Mouse (Mus musculus): ENCODE results near the gene Usp20.
A peak's percentile ranks its signal among the peaks of the same experiment; 100 is the strongest.

Usp20 gene

DNA sequence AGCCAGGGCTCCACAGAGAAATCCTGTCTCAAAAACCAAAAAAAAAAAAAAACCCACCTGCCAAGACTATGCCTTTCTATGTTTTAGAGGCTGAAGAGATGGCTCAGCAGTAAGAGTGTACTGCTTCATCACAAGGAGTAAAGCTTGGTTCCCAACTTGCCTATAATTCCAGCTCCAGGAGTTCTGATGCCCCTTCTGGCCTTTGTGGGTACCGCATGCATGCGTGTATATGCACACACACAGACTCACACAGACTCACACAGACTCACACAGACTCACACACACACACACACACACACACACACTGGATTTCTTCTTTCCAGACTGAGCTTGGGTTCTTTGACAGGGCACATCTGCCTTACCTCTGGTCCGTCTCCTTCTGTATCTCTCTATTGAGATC is 58.0 kb downstream of the Usp20 start:
- peak; percentile 58 for DNase-seq (ENCODE audit: low read depth, low spot score)

DNA sequence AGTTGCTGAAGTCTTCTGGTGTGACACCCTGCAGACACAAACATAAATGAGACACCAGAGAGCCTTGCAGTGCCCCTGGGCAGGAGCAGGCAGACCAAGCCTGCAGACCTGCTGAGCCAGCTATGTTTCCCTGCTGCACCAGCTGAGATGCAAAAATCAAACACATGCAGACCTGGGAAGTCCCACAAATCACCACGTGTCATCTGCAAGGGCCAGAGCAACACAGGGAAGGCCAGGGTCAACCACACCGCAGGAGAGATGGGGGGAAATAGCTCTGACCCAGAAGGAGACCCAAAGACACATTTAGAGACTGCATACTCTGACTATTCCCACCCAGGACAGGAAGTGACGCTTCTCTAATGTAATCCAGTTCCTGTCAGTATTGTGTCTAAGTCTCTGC is 58.4 kb downstream of the Usp20 start:
- DNase-seq (ENCODE audit: low read depth, low spot score), result no peak

DNA sequence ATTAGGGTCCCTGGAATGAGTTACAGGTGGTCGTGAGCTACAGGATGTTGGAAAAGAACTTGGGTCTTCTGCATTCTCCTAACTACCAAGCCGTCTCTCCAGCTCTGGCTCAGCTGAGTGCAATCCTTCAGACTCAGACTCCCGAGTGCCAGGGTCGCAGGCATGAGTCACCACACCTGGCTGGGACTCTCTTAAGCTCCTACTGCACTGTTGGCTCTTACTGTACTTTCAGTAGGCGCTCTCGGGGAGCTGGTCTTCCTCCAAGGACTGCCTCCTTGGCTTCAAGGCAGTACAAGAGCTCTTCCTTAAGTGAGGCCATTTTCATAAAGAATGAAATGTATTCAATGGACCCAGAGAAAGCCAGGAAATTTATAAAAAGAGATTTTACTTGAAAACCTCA is 59.3 kb downstream of the Usp20 start:
- no peak for DNase-seq (ENCODE audit: low read depth, low spot score)

DNA sequence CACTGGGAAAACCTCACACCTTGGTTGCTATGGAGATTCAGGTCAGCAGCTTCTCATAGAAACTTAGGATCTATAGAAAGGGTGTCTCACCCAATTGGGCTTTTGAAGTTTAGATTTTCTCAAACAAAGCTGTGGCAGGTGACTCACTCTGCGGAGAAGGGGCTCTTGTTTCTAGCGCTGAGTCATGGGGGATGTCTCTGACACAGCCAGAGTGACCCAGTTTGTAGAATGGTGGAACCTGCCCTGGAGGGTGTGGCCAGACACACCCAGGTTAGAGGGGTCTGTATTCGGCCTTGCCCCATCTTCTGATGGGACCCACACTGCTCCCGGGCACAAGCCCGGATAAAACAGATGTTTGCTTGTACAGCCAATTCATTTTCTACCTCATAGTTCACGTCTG is 60.8 kb downstream of the Usp20 start:
- DNase-seq (ENCODE audit: low read depth, low spot score), result peak; percentile 80

DNA sequence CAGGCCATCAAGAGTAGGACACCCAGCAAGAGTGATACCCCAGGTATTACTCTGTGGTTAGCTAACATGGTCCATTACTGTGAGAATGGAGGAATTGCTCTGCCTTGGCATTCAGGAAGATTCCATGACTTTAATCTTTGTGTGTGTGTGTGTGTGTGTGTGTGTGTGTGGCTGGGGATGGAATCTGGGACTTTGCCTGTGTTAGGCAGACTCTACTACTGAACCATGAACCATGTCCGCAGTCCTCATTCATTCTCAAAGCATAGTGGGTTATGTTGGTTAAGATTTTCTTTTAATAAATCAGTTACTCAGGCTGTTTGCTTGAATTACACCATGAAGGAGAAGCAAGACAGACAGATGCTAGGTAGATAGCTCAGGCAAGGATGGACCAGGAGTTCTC is 61.8 kb downstream of the Usp20 start:
- no peak for DNase-seq (ENCODE audit: low read depth, low spot score)

DNA sequence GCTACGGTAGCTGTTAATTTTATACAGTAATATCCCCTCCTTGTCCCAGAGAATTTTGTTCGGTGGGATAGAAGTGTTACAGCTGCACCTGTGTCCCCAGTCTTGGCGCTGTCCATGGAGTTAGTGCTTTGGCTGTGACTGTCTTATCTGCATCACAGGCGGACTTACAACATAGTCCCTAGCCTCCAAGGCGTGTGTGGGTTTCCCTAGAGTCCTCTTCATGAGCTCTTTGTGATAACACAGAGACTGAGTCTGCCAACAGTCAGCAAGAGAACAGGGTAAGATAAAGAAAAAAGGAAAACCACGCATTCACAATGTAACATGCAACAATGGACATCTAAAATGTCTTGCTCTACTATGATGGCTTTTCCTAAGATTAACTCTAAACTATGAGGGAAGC is 66.0 kb downstream of the Usp20 start:
- no peak for DNase-seq (ENCODE audit: low read depth, low spot score)

DNA sequence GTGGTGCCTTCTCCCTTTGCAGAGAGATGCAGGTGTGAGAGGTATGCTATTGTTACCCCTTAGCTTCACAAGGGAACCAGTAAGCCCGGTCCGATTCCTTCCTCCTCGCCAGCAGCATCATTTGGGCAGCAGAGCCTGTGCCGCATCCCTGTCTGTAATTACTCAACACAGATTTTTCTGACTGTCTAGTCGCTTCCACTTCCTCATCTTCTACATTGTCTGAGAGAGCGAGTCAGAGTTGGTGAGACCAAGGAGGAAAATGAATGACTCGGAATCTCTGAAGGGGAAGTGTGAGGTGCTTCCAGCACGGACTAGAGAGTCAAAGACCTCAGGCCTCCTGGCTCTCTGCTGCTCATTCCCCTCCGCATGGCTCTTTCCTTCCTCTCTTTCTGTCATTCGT is 70.4 kb downstream of the Usp20 start:
- no peak for DNase-seq (ENCODE audit: low read depth, low spot score)

DNA sequence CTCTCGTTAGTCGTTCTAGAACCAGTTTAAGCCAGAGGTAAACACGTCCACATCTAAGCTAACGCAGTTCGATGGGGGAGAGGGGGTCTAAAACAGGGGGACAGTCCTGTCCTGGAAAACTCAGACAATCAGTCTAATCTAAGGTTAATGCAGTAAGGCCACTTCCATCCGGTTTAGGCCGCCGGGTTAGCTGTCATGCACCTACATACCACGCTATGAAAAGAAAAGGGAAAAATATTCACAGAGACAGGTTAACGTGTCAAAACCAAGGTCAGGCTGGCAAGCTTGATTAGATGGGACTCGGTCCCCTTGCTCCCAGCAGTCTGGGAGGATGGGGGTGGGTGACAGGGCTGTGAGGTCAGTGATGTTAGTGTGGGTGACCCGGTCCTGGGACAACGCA is 71.3 kb downstream of the Usp20 start:
- DNase-seq (ENCODE audit: low read depth, low spot score), result no peak

DNA sequence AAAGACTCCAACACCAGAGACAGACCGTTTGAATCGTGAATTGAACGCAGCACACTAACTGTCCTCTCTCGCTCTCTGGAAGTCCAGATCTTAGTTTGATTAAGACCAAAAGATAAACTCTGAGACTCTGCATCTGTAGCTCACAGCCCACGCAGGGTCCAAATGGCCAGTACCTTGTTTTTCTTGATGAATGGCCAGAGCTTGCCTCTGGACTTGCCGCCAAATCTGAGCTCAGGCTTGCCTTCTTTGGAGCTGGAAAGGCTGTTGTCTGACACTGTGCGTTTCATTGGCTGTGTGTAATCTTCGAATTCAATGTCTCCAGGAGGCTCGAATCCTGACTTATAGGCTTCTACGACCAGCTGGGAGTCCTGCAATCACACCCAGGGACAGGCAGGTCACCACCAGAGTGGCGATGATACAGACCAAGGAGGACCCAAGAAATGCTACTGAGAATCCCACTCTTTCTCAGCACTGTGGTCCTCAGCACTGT is 71.8 kb downstream of the Usp20 start:
- no peak for DNase-seq (ENCODE audit: low read depth, low spot score)

DNA sequence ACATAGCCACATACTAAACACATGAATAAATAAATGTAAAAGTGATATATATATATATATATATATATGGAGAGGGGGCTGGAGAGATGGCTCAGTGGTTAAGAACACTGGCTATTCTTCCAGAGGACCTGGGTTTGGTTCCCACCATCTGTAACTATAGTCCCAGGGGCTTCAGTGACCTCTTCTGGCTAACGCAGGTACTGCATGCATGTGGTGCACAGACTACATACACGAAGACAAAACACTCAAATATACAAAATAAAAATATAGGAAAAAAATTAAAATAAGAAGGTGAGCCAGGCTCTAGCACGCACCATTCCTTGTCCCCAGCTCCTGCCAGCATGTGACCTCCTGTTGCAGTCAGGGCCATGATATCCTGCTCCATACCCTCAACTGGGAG is 74.0 kb downstream of the Usp20 start:
- DNase-seq (ENCODE audit: low read depth, low spot score), result peak; percentile 75

DNA sequence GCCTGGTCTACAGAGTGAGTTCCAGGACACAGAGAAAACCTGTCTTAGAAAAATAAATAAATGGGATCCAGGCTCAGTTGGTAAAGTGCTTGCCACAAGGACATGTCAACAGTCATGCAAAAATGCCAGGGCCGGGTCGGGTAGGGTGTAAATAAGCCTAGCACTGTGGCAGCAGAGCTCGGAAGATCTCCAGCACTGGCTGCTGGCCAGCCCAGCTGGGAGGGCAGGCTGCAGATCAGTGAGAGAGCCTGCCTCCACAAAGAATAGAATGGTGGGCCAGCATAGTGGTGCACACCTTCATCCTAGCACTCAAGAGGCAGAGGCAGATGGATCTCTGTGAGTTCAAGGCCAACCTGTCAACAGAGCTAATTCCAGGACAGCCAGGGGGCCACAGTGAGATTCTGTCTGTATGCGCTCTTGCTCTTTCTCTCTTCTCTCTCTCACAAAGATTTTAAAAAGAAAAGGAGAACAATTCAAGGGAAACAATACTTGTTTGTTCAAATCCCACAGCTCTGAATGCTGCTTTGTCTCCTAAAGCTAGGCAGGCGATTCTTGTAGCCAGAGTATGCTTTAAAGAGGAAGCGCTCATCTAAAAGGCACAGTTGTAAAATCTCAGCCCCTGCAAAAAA is 75.6 kb downstream of the Usp20 start:
- DNase-seq (ENCODE audit: low read depth, low spot score), result peak; percentile 78

DNA sequence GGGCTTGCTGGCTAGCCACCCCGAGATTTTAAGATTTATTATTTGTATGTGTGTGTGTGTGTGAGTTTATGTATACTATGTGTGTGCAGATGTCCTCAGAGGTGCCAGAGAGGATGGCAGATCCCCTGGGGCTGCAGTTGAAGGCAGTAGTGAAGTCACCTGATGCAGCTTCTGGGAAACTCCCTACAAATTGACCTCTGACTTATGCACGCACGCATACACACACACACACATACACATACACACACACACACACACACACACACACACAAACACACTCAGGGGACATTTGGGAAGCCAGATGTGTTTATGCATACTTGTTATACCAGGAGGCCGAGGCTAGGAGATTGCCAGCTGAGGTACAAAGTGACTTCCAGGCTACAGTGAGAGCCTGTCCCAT is 76.4 kb downstream of the Usp20 start:
- no peak for DNase-seq (ENCODE audit: low read depth, low spot score)

DNA sequence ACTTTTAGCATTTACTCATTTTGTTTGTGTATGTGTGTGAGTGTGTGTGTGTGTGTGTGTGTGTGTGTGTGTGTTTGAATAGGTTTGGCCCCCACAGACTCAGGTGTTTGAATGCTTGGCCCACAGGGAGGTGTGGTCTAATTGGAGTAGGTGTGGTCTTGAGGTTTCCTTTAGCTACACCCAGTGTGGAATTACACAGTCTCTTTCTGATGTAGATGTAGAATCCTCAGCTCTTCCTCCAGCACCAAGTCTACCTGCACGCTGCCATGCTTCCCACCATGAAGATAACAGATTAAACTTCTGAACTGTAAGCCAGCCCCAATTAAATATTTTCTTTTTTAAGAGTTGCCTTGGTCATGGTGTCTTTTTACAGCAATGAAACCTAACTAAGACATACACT is 78.2 kb downstream of the Usp20 start:
- DNase-seq (ENCODE audit: low read depth, low spot score), result peak; percentile 98

DNA sequence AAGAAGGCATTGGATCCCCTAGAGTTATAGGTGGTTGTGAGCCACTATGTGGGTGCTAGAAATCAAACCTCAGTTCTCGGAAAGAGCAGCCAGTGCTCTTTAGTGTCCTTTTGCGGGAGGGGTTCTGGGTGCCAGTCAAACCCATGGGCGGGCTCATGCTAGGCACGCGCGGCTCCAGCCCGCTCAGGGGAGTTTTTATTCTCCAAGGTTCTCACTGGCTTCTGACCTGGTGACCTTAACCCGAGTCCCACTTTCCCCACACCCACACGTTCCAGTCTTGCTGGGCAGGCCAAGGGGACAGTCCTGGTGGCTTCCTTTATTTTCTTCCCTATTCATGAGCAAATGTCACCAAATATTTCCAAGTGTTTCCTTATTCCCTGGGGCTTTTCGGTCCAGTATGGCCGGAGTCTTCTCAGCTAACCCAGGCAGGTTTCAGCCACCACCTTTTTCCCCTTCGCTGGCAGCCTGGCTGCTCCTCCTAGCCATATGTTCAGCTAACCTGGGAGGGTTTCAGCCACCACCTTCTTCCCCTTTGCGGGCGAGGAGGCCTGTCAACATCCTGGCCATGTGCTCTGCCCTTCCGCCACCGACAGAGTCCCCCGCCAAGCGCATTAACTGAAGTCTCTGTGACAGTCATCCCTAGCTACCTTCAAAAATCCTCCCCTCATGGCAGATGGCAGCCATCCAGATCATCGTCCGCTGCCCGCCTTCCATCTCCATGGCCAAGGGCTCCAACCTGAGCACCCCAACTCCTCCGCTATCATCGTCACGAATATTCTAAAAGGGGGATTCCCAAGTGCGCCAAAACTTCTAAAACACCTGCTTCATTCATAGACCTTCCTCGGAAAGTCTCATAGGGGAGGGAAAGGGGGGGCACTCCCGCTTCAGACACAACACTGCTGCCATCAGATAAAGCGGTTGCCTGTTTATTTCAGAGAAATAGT is 79.0 kb downstream of the Usp20 start:
- peak; percentile 72 for DNase-seq (ENCODE audit: low read depth, low spot score)

DNA sequence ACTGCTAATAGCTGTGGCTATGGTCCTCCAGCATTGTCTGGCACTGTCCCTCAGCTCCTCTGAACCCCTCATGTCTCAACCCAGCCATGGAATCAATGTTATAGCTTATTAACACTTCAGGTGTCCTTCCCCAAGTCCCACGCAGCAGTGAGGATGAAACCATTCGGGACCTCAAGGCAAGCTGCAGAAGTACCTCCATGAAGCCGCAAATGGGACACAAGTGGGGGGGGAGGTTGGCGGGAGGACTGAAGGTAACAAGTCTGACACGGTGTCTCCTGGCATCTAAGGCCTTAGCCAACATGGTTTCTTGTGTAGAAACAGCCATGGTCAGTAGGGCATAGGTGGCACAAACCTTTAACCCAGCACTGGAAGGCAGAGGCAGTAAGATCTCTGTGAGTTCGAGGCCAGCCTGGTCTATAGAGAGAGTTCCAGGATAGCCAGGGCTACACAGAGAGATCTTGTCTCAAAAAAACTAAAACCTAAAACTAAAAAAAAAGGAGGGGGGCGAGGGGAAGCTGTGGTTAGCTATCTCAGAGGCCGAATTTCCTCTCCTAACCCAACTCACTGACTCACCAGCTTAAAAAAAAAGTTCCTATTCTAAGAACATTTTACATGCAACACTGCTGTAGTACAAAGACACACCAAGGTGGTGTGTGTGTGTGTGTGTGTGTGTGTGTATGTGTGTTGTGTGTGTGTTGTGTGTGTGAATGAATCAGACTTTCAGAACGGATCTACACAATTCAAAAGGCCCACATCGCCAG is 80.0 kb downstream of the Usp20 start:
- DNase-seq (ENCODE audit: low read depth, low spot score), result no peak

DNA sequence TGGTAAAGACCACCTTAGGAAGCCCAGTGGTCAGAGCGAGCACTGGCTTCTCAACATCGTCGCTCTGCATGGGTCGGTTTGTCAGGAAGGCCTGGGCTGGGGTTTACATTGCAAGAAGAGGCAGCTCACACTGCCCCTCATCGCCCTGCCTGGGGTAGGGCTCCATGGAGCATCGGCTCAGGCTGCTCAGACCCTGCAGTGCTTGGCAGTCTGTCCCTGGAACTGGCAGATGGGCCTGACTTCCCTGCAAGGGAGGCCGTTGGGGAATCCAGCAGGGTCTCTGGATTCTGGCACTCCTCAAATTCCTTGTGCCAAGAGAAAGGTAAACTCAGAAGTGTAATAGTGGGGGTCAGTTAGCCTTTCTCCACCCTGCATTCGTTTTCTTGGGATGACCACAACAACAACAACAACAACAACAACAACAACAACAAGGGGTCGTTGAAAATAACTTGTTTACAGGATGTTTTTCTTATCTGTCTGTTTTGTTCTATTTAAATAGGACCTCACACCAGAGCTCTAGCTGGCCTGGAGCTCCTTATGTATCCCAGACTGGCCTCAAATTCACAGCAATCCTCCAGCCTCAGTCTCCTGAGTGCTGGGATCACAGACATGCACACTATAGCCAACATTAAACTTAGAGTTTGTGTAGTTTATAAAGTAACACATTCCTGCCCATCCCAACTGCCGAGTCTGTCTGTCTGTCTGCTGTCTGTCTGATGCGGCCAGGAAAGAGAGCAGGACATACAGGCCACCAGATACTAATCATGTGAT is 84.1 kb downstream of the Usp20 start:
- DNase-seq (ENCODE audit: low read depth, low spot score), result peak; percentile 43

DNA sequence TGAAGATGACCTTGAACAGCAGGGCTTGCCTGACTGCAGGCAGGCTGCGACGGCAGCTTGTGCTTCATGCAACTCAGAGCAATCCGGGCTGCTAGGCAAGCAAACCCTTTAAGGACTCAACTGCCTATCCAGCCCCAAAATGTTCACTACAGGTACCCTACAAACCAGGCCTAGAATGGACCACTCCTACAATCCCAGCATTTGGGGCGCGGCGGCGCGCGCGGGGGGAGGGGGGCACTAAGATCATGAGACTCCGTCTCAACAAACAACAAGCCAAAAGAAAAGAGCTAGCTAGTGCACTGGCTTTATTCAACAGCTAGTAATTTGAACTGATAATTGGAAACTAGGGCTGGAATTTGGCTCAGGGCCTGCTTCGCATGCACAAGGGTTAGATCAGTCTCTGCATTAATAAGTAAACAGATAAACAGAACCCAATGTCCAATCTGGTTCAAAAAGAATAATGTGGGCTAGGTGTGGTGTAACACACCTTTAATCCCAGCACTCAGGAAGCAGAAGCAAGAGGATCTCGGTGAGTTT is 85.0 kb downstream of the Usp20 start:
- peak; percentile 69 for DNase-seq (ENCODE audit: low read depth, low spot score)

DNA sequence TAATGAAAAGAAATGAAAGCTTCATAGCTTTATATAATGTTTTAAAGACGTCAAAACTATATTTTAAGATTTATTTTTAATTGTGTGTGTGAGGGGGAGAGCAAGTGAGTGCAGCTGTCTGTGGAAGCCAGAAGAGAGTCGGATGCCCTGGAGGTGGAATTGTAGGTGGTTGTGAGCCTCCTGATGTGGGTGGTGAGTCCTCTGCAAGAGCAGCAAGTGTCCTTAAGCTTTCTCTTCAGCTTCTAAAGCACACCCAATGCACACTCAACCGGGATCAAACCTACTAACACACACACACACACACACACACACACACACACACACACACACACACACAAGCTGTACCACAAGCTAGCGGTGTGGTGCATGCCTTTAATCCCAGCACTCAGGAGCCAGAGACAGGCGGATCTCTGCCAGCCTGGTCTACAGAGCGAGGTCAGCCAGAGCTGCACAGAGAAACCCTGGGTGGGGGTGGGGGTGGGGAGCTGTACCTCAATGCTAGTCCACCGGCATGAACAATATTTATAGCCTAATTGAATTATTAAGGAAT is 85.7 kb downstream of the Usp20 start:
- DNase-seq (ENCODE audit: low read depth, low spot score), result no peak

DNA sequence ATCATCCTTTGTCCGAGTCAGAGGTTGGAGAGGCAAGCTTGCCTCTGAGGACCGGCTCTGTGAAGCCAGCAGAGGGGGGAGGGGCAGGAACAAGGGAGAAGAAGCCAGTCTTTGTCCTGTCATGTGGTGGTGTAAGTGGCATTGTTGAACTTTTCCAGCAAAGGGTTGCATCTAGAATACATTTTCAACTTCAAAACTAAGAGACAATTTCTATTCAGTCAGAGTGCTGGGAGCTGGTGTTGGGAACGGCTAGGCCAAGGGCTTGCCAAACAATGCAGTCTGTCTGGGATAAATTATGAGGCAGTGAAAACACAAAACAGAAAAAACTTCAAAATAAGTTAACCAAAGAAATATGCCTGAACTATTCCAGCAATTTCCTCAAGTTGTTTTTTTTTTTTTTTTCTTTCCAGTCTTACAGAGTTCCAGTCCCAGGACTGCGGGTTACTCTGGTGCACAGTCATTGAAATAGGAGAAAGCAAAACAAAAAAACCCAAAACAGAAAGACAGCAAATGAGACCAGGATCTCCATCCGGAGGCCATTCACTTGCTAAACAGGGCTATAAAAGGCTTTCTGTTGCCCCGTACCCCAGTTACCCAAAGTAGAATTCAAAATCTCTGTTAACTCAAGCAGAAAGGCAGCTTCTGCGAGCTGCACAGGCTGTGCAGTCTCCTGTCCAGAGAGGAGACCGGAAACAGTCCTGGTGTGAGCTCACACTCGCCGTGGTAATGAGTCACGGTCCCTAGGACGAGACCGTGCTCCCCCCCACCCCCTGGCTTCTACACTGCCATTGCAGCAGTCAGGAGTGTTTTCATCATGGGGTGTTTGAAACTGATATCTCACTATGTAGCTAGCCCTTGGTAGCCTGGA is 86.4 kb downstream of the Usp20 start:
- peak; percentile 96 for DNase-seq (ENCODE audit: low read depth, low spot score)

DNA sequence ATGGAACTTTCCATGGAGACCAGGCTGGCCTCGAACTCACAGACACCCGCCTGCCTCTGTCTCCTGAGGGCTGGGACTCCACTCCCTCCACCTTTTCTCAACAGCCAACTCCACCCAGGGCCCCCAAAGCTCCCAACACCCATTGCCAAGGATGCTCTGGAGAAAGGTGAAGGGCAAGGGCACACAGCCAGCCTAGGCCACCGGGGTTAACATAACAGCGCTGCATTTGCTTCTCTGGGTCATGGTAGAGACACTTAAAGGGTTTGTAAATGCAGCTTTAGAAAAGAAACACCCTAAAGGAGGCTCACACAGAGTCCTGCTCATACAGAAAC is 87.0 kb downstream of the Usp20 start:
- no peak for DNase-seq (ENCODE audit: low read depth, low spot score)
